Mouse (Mus musculus) limb, embryonic 13.5 days (tissue): ENCODE measurements around the gene Zswim4. TPM values are rescaled to one million over a fixed set of nuclear protein-coding genes. Genes with fewer than 3 reads are reported as not detected.

ENCODE experiments used
- ATAC-seq: fragments of 200-750 bp; cut with Nextera tagmentation; 2 replicates; pipeline ENCODE4 v1.8.0; 2017; ENCODE audit warnings: low read depth, moderate number of reproducible peaks, moderate TSS enrichment; ENCODE audit not compliant: low FRiP score
- H3K27ac ChIP-seq: fragments of 300-500 bp; sonication (generic); 2 replicates; pipeline ENCODE4 v1.5.1; 2015; ENCODE audit warnings: inconsistent platforms, mild to moderate bottlenecking, moderate library complexity
- H3K27me3 ChIP-seq: fragments of 300-500 bp; sonication (generic); 2 replicates; pipeline ENCODE4 v1.6.1; 2015; ENCODE audit warnings: mild to moderate bottlenecking, inconsistent platforms
- H3K36me3 ChIP-seq: fragments of 300-500 bp; sonication (generic); 2 replicates; pipeline ENCODE4 v1.6.1; 2015; ENCODE audit warnings: inconsistent platforms, mild to moderate bottlenecking, moderate library complexity
- H3K4me1 ChIP-seq: fragments of 300-500 bp; sonication (generic); 2 replicates; pipeline ENCODE4 v1.6.1; 2015; ENCODE audit warnings: inconsistent platforms
- H3K4me2 ChIP-seq: fragments of 300-500 bp; sonication (generic); replicated peaks from 2 replicates; pipeline ENCODE4 v1.6.1; 2015; ENCODE audit warnings: inconsistent platforms, mild to moderate bottlenecking, moderate library complexity
- H3K4me3 ChIP-seq: fragments of 300-500 bp; sonication (generic); 2 replicates; pipeline ENCODE4 v1.5.1; 2015; ENCODE audit warnings: moderate library complexity, mild to moderate bottlenecking, inconsistent platforms
- H3K9ac ChIP-seq: fragments of 300-500 bp; sonication (generic); 2 replicates; pipeline ENCODE4 v1.6.1; 2015; ENCODE audit warnings: mild to moderate bottlenecking, inconsistent platforms
- H3K9me3 ChIP-seq: fragments of 300-500 bp; sonication (generic); 2 replicates; pipeline ENCODE4 v1.6.1; 2016; ENCODE audit warnings: inconsistent platforms
- WGBS: fragments of 180-500 bp; shearing (Covaris S2); methylation state at CpG from one replicate; pipeline ENCODE4 v1.1.7; 2015; 5-methylcytosine and 5-hydroxymethylcytosine counted together
- polyA plus RNA-seq: library from polyadenylated mRNA; unstranded; fragments of >200 nt; fragmentation: Nextera tagmentation; extraction: Ambion mirVana; gene quantifications from 2 replicates; pipeline ENCODE4 v1.2.1, GENCODE M21; 2015

Gene Zswim4
- polyA plus RNA-seq, 1 experiment from 2014 or later: 23.5 TPM

GRCm38 (mm10) chr8:84184085-84185043, 52.5 kb downstream of the Zswim4 start:
- Histone ChIP-seq H3K9ac (peak overlapping the region; percentile 98), H3K27me3 (no peaks in the 10 kb centered on the region), H3K4me1 (peaks cover 60% of the 10 kb centered on the region), H3K36me3 (no peaks in the 10 kb centered on the region), H3K4me3 (peak overlapping the region; percentile 80), H3K4me2 (peak overlapping the region; percentile 78), H3K27ac (peak overlapping the region; percentile 96), H3K9me3 (no peaks in the 10 kb centered on the region)
- no peak for ATAC-seq
- WGBS: 16% methylated on average over 21 of the region's 21 CpGs

DNA sequence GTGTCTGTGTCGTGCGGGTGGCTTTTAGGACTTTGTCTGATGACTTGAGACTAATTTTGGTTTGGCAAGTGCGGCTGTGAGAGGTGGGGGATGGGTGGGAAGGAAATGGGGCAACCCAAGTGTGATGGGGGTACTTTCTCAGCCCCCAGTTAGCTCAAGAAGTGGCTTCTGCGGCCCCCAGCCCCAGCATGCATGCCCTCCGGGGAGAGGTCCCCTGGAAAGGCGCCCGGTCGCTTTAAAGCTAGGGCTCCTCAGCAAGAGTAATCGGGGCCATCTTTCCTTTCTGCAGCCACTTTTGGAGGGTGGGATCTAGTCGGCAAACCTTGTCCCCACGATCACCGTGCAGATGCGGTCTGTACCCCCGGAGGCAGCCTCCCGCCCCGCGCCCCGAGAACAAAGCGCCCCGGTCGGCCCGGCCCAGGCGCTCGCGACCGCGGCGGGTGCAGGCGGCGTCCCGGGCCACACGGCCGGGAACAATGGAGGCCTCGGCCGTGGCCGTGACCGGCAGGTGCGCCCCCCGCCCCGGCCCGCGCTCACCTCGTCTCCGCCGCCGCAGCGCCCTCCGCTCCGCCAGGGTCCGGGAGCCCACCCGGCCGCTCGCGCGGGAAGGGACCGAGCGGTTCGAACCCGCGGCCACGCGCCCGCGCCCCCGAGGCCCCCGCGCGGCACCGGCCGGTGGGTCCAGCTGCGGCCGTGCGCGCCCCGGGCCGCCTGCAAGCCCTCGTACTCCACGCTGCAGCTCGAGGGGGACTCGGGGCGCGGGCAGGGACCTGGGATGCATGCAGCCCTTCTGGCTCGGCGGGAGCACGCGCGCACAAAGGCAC, 53.4 kb downstream of the Zswim4 start:
- ATAC-seq: peak; percentile 16; the same call in 1 of the 2 replicates
- Histone ChIP-seq H3K9ac (peak overlapping the region; percentile 98), H3K4me2 (peak overlapping the region; percentile 78), H3K9me3 (no peaks in the 10 kb centered on the region), H3K27ac (peak overlapping the region; percentile 96), H3K4me3 (peak overlapping the region; percentile 80), H3K36me3 (peaks cover 8% of the 10 kb centered on the region), H3K27me3 (no peaks in the 10 kb centered on the region), H3K4me1 (peaks cover 67% of the 10 kb centered on the region)
- WGBS: 1% methylated on average over 87 of the region's 87 CpGs

GRCm38 (mm10) chr8:84182833-84183232, 54.0 kb downstream of the Zswim4 start:
- Histone ChIP-seq H3K4me2 (peak overlapping the region; percentile 78), H3K4me1 (peaks cover 68% of the 10 kb centered on the region)
- 42% methylated on average over 4 of the region's 4 CpGs for WGBS

GRCm38 (mm10) chr8:84180530-84181190, 56.2 kb downstream of the Zswim4 start:
- 1% methylated on average over 16 of the region's 16 CpGs for WGBS
- H3K9ac ChIP-seq: peak overlapping the region; percentile 70
- peak; percentile 57 for ATAC-seq
- peak overlapping the region; percentile 85 for H3K27ac ChIP-seq
- peak overlapping the region; percentile 78 for H3K4me2 ChIP-seq
- H3K9me3 ChIP-seq: no peaks in the 10 kb centered on the region
- H3K27me3 ChIP-seq: no peaks in the 10 kb centered on the region
- peak overlapping the region; percentile 36 for H3K4me3 ChIP-seq
- H3K4me1 ChIP-seq: peaks cover 69% of the 10 kb centered on the region
- peaks cover 26% of the 10 kb centered on the region for H3K36me3 ChIP-seq

More at GRCm38 (mm10) chr8:84182833-84183232, 54.0 kb downstream of the Zswim4 start:
- Histone ChIP-seq H3K27me3 (no peaks in the 10 kb centered on the region), H3K4me3 (peak overlapping the region; percentile 80), H3K9me3 (no peaks in the 10 kb centered on the region), H3K9ac (peak overlapping the region; percentile 98), H3K36me3 (peaks cover 14% of the 10 kb centered on the region), H3K27ac (peak overlapping the region; percentile 96)
- ATAC-seq: no peak

DNA sequence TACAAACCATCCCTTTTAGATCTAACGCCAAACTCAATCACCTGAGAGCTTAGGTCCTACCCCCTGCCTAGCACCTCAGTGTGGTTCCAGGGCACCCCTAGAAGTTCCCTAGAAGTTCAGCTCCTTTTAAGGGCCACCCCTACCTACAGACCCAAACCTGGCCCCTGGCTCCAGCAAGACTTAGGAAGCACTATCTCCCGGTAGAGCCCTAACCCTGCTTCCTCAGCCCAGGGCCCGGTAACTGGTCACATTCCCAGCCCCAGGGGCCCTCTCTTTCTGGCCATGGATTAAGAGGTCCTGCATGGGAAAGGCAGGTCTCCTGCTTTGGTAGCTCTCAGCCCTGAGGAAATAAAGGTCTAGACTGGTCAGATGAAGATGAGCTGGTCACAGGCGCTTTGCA, 56.9 kb downstream of the Zswim4 start:
- H3K4me3 ChIP-seq: peak overlapping the region; percentile 36
- H3K4me2 ChIP-seq: peak overlapping the region; percentile 78
- H3K9ac ChIP-seq: peak overlapping the region; percentile 70
- 4% methylated on average over 4 of the region's 4 CpGs for WGBS
- H3K36me3 ChIP-seq: peaks cover 32% of the 10 kb centered on the region
- ATAC-seq: no peak
- no peaks in the 10 kb centered on the region for H3K9me3 ChIP-seq
- peaks cover 66% of the 10 kb centered on the region for H3K4me1 ChIP-seq
- no peaks in the 10 kb centered on the region for H3K27me3 ChIP-seq
- peak overlapping the region; percentile 85 for H3K27ac ChIP-seq

- H3K9ac ChIP-seq: peak overlapping the region; percentile 19; the same call in 1 of the 2 replicates
- H3K4me1 ChIP-seq: peaks cover 56% of the 10 kb centered on the region
- no peaks in the 10 kb centered on the region for H3K27me3 ChIP-seq
- H3K4me3 ChIP-seq: no peak overlapping the region
- 82% methylated on average over 8 of the region's 8 CpGs for WGBS
- ATAC-seq: no peak
- H3K4me2 ChIP-seq: no peak overlapping the region
- no peak overlapping the region for H3K27ac ChIP-seq
- no peaks in the 10 kb centered on the region for H3K9me3 ChIP-seq
- peaks cover 44% of the 10 kb centered on the region for H3K36me3 ChIP-seq
Measured at GRCm38 (mm10) chr8:84178592-84178991, 58.3 kb downstream of the Zswim4 start.

- Histone ChIP-seq H3K27me3 (no peaks in the 10 kb centered on the region), H3K4me1 (peaks cover 48% of the 10 kb centered on the region), H3K9ac (no peak overlapping the region), H3K9me3 (no peaks in the 10 kb centered on the region), H3K27ac (no peak overlapping the region), H3K36me3 (peaks cover 56% of the 10 kb centered on the region), H3K4me2 (no peak overlapping the region), H3K4me3 (no peak overlapping the region)
- no peak for ATAC-seq
- 94% methylated on average over 3 of the region's 3 CpGs for WGBS
Measured at GRCm38 (mm10) chr8:84177405-84177804, 59.5 kb downstream of the Zswim4 start.

DNA sequence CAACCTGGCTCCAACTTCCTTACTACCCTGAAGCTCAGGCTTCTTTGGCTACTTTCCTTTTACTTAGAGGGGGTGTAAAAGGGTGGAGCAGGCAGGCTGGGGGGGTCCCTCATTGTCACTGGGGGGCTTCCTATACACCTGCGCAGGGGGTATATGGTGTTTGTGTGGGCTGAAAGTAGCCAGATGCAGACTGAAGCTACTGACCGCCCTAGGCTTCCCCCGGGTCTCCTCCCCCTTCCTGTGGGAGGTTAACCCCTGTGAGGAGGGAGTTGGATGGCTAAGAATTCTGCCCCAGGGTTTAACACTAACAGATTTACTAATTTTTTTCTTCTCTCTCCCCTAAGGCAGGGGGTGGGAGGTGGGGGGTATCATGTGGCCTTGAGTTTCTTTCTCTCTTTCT, 60.3 kb downstream of the Zswim4 start:
- Histone ChIP-seq H3K4me2 (no peak overlapping the region), H3K4me1 (peaks cover 40% of the 10 kb centered on the region), H3K4me3 (no peak overlapping the region), H3K9me3 (no peaks in the 10 kb centered on the region), H3K36me3 (peaks cover 65% of the 10 kb centered on the region), H3K9ac (no peak overlapping the region; the same call in 1 of the 2 replicates), H3K27ac (no peak overlapping the region), H3K27me3 (no peaks in the 10 kb centered on the region)
- no peak for ATAC-seq
- WGBS: 11% methylated on average over 3 of the region's 3 CpGs

GRCm38 (mm10) chr8:84173861-84174260, 63.0 kb downstream of the Zswim4 start:
- peaks cover 79% of the 10 kb centered on the region for H3K36me3 ChIP-seq

GRCm38 (mm10) chr8:84170096-84170495, 66.8 kb downstream of the Zswim4 start:
- peaks cover 62% of the 10 kb centered on the region for H3K36me3 ChIP-seq
- H3K4me2 ChIP-seq: no peak overlapping the region
- H3K4me1 ChIP-seq: no peaks in the 10 kb centered on the region
- H3K27me3 ChIP-seq: no peaks in the 10 kb centered on the region
- H3K9ac ChIP-seq: no peak overlapping the region
- H3K27ac ChIP-seq: no peak overlapping the region
- ATAC-seq: no peak
- WGBS: 93% methylated on average over 5 of the region's 5 CpGs
- no peak overlapping the region for H3K4me3 ChIP-seq
- H3K9me3 ChIP-seq: no peaks in the 10 kb centered on the region

More at GRCm38 (mm10) chr8:84173861-84174260, 63.0 kb downstream of the Zswim4 start:
- 85% methylated on average over 6 of the region's 6 CpGs for WGBS
- Histone ChIP-seq H3K4me1 (peaks cover 13% of the 10 kb centered on the region), H3K27me3 (no peaks in the 10 kb centered on the region), H3K27ac (no peak overlapping the region), H3K4me3 (no peak overlapping the region), H3K9ac (no peak overlapping the region), H3K4me2 (no peak overlapping the region), H3K9me3 (no peaks in the 10 kb centered on the region)
- ATAC-seq: no peak

DNA sequence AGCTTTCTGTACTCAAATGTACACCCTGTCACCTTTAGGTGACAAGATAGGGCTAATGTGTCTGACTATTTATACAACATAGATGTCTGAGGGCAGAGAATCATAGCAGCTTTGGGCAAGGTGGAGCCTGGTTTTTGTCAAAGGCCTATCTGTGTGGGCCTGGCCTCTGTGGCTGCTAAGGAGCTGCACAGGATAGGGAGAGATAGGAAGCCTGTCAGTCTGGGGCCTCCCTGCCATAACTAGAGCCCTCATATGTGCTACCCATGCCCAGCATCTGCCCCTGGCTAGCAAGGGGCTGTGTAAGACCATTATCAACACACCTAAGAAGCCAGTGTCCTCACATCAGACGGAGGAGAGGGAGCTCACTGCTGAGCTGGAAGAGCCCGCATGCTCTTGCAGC, 69.2 kb downstream of the Zswim4 start:
- 0 out of 2 replicates have a peak overlapping the region, but pooled peaks have one; percentile 19 for H3K9ac ChIP-seq
- no peak for ATAC-seq
- H3K9me3 ChIP-seq: no peaks in the 10 kb centered on the region
- H3K4me2 ChIP-seq: no peak overlapping the region
- H3K4me1 ChIP-seq: no peaks in the 10 kb centered on the region
- WGBS: 94% methylated on average over 2 of the region's 2 CpGs
- no peak overlapping the region for H3K27ac ChIP-seq
- no peak overlapping the region for H3K4me3 ChIP-seq
- H3K27me3 ChIP-seq: no peaks in the 10 kb centered on the region
- H3K36me3 ChIP-seq: peaks cover 45% of the 10 kb centered on the region
